Mouse (Mus musculus) spleen, postnatal 10 days (tissue): ENCODE results near the gene Olfr410.

ENCODE experiments used
- DNase-seq, 2 experiments: peaks; one replicate each; pipeline ENCODE4 v3.0.0; 2021 to 2022; ENCODE audit warnings: low spot score in 2 of 2

Gene Olfr410

GRCm38 (mm10) chr11:74337931-74338330 is at the start of gene Olfr410:
Olfr410 (minus strand) TSS chr11:74338031.
- DNase-seq, result no peak

- no peak for DNase-seq
Observed at GRCm38 (mm10) chr11:74387203-74387602, 49.4 kb upstream of the Olfr410 start.

GRCm38 (mm10) chr11:74385674-74386073 is 47.8 kb upstream of the Olfr410 start:
- DNase-seq, result no peak

- DNase-seq, result no peak
Observed at GRCm38 (mm10) chr11:74379166-74379873, 41.5 kb upstream of the Olfr410 start.

- DNase-seq, result peak in 1 of 2 experiments; percentile 49
Observed at GRCm38 (mm10) chr11:74376847-74377246, 39.0 kb upstream of the Olfr410 start.

GRCm38 (mm10) chr11:74371393-74372100 is 33.7 kb upstream of the Olfr410 start:
- peak; percentile 49 to 75 for DNase-seq

GRCm38 (mm10) chr11:74361769-74362168 is 23.9 kb upstream of the Olfr410 start, which contains the start of gene Olfr412:
Olfr412 (plus strand) TSS chr11:74362069.
- no peak for DNase-seq

GRCm38 (mm10) chr11:74352550-74352949 is 14.7 kb upstream of the Olfr410 start, which contains the start of gene Olfr411:
Olfr411 (minus strand) TSS chr11:74352650.
- DNase-seq, result no peak

GRCm38 (mm10) chr11:74328781-74329180 is 9.1 kb downstream of the Olfr410 start:
- DNase-seq, result no peak

- no peak for DNase-seq
Observed at GRCm38 (mm10) chr11:74326044-74326443, 11.8 kb downstream of the Olfr410 start.

GRCm38 (mm10) chr11:74287256-74287655 is 50.6 kb downstream of the Olfr410 start:
- no peak for DNase-seq

- no peak for DNase-seq
Observed at GRCm38 (mm10) chr11:74283436-74283835, 54.4 kb downstream of the Olfr410 start, which contains the start of gene Olfr59. Olfr59 (plus strand) TSS chr11:74283736.
